Mouse (Mus musculus): ENCODE results near the gene Olfr914.

DNA sequence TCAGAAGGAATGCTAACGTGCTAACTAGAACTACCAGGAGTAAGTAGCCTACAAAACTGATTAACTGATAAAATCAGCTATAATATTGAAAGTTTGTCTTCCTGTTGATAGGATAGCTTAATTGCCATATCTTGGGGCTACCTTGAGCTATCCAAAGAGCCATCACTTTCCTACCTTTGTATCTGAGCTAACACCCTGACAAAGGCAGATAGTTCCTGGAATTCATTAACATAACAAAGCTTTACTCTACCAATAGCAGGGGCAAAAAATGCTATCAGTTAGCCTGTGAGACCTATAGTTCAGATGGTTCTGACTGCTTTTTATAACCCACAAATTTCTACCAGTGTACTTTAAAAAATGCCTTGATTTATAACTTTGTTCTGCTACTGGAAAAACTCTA, 13.8 kb upstream of the Olfr914 start:
- TF ChIP-seq CTCF (IDR thresholded peaks at IDR 0.05; ENCODE audit: low read depth, low read length) (no peak), GATA1 (IDR thresholded peaks at IDR 0.05; ENCODE audit: borderline replicate concordance, low read length) (no peak), TAL1 (conservative IDR thresholded peaks at IDR 0.05; ENCODE audit: low read depth, low read length) (no peak), POLR2AphosphoS5 (IDR thresholded peaks at IDR 0.05; ENCODE audit: insufficient replicate concordance, low read depth, low read length) (no peak), GATA2 (IDR thresholded peaks at IDR 0.05; ENCODE audit: borderline replicate concordance, low read depth, low read length) (no peak)

All from G1E (cell line).